Mouse (Mus musculus): ENCODE data around the gene Rpl41. TPM values are rescaled to one million over a fixed set of nuclear protein-coding genes. Genes with fewer than 3 reads are reported as not detected.

Rpl41 gene
- polyA plus RNA-seq, 1 experiment = 1,933 TPM

GRCm38 (mm10) chr10:128499116-128499671, 49.9 kb downstream of the Rpl41 start:
- peak in 1 of 2 experiments; percentile 69 for DNase-seq (ENCODE audit: extremely low spot score in 1 of 2, low spot score in 1 of 2)

GRCm38 (mm10) chr10:128498590-128498989, 50.5 kb downstream of the Rpl41 start, which contains the start of gene Myl6b:
Gene Myl6b, minus strand, starts transcription at chr10:128498685.
- DNase-seq (ENCODE audit: extremely low spot score in 1 of 2, low spot score in 1 of 2) = peak; percentile 93 to 96

Other genes with a start within 250 kb of the Rpl41 start
- gene Pan2, start 246.0 kb downstream of the Rpl41 start, polyA plus RNA-seq (2012; rRNA removed) = 25.0 and 26.8 TPM in 2 replicates
- gene Cnpy2, start 226.8 kb downstream of the Rpl41 start, polyA plus RNA-seq (2012; rRNA removed) = 64.4 and 65.1 TPM in 2 replicates
- 233 and 236 TPM in 2 replicates for gene Cs, start 211.6 kb downstream of the Rpl41 start, polyA plus RNA-seq (2012; rRNA removed)
- 89.1 and 94.8 TPM in 2 replicates for gene Coq10a, start 180.3 kb downstream of the Rpl41 start, polyA plus RNA-seq (2012; rRNA removed)
- 31.9 and 32.6 TPM in 2 replicates for gene Ankrd52, start 172.2 kb downstream of the Rpl41 start, polyA plus RNA-seq (2012; rRNA removed)
- gene Slc39a5, start 148.1 kb downstream of the Rpl41 start, polyA plus RNA-seq (2012; rRNA removed) = 0.36 and 0.46 TPM in 2 replicates
- gene Nabp2, start 137.8 kb downstream of the Rpl41 start, polyA plus RNA-seq (2012; rRNA removed) = 75.0 and 80.7 TPM in 2 replicates
- gene Rnf41, start 137.6 kb downstream of the Rpl41 start, polyA plus RNA-seq (2012; rRNA removed) = 75.5 and 76.2 TPM in 2 replicates
- gene Smarcc2, start 90.1 kb downstream of the Rpl41 start, polyA plus RNA-seq (2012; rRNA removed) = 219 and 255 TPM in 2 replicates
- 1,313 and 1,322 TPM in 2 replicates for gene Myl6, start 55.2 kb downstream of the Rpl41 start, polyA plus RNA-seq (2012; rRNA removed)
- 24.7 and 27.5 TPM in 2 replicates for gene Myl6b, start 50.6 kb downstream of the Rpl41 start, polyA plus RNA-seq (2012; rRNA removed)
- 8.3 and 9.8 TPM in 2 replicates for gene Esyt1, start 23.4 kb downstream of the Rpl41 start, polyA plus RNA-seq (2012; rRNA removed)
- 11.3 and 12.2 TPM in 2 replicates for gene Zc3h10, start 1.5 kb downstream of the Rpl41 start, polyA plus RNA-seq (2012; rRNA removed)
- 72.3 and 78.6 TPM in 2 replicates for gene Pa2g4, start 16.7 kb upstream of the Rpl41 start, polyA plus RNA-seq (2012; rRNA removed)
- gene Erbb3, start 40.3 kb upstream of the Rpl41 start, polyA plus RNA-seq (2012; rRNA removed) = 8.4 and 9.2 TPM in 2 replicates
- 396 and 476 TPM in 2 replicates for gene Rps26, start 77.4 kb upstream of the Rpl41 start, polyA plus RNA-seq (2012; rRNA removed)
- gene Ikzf4, start 96.7 kb upstream of the Rpl41 start, polyA plus RNA-seq (2012; rRNA removed) = 11.1 and 11.6 TPM in 2 replicates
- gene Suox, start 124.8 kb upstream of the Rpl41 start, polyA plus RNA-seq (2012; rRNA removed) = 12.9 and 13.4 TPM in 2 replicates
- 114 and 118 TPM in 2 replicates for gene Rab5b, start 147.0 kb upstream of the Rpl41 start, polyA plus RNA-seq (2012; rRNA removed)
- gene Pmel, start 154.9 kb upstream of the Rpl41 start, polyA plus RNA-seq (2012; rRNA removed) = 0.80 and 0.98 TPM in 2 replicates
- gene Cdk2, start 155.7 kb upstream of the Rpl41 start, polyA plus RNA-seq (2012; rRNA removed) = 4.9 and 6.0 TPM in 2 replicates
- 14.8 and 15.6 TPM in 2 replicates for gene Dgka, start 195.6 kb upstream of the Rpl41 start, polyA plus RNA-seq (2012; rRNA removed)
- gene Pym1, start 198.6 kb upstream of the Rpl41 start, polyA plus RNA-seq (2012; rRNA removed) = 38.3 and 44.6 TPM in 2 replicates
- gene Mmp19, start 241.6 kb upstream of the Rpl41 start, polyA plus RNA-seq (2012; rRNA removed) = 2.4 and 3.4 TPM in 2 replicates

Measured in frontal cortex, adult 2 months (tissue).